Comparison of ENCODE assay signal across 9 mouse cellular contexts in the genomic region with DNA sequence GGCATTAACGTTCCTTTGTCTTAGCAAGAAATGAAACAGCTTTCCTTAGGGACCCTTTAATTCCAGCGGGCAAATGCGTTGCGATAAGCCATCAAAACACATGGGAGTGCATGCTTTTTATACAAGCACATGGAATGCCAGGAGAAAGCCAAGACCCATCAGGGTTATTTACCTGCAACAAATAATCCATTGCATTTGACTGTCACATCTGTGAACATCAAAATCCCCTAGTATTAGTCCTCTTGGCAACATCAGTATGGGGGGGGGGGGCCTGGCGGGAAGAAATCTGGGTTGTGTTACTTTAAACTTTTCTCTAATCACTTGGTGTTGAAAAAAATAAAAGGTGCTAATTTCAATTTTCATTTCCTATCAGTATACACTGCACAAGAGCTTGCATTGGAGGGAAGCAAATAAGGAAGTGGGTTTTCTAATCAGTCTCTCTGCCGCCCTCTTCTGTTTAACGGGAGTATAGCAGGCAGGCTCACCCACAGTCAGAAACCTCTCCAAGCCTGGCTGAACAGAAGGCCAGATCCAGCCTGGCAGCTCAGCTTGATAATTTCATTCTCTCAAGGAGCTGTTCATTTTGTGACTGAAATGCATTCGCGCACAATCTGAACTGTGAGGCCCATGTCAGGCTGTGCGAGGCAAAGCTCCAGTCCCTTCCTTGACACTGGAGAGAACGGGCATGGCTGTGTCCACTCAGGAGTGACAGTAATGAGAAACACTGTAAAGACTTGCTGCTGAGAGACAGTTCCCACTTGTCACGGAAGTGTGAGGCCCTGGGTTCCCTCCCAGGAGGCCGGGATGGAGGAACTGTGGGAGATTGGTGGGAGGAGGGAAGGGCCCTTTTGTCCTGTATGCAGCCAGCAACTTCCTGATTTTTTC.
DNase-seq lines count a peak whose midpoint lies in the region; ATAC-seq and TF ChIP-seq lines count a peak whose summit lies in the region.
"Had no signal": no experiment of that assay in that cellular context is flagged by ENCODE, and none has a peak within 500 bp of the region (broad histone marks: within the 10 kb centered on the region; RNA-seq: fewer than 3 reads in every experiment).

No protein-coding gene starts in this region.

- dilution Hi-C loops in CH12.LX (cut with MboI; ENCODE audit: extremely low pct_ligation_motif_present, extremely low pct_unique_long_range_greater_than_20kb, low sequenced_read_pairs): no loop called here

- ATAC-seq in erythroblast, adult 5-6 weeks (replicated peaks; ENCODE audit: low FRiP score, poor library complexity, severe bottlenecking): peak; percentile 66
- ATAC-seq in heart, embryonic 12.5 days (ENCODE audit: insufficient number of reproducible peaks, low FRiP score): peak; percentile 67; the same call in 1 of the 2 replicates
- ATAC-seq in kidney, embryonic 16.5 days (ENCODE audit: low FRiP score, low TSS enrichment): peak; percentile 59
- 0 out of 2 replicates have a peak, but pooled peaks have one; percentile 49 for ATAC-seq in liver, embryonic 11.5 days (replicated peaks; ENCODE audit: low FRiP score)
- peak; percentile 64 for ATAC-seq in neural tube, embryonic 12.5 days (ENCODE audit: low FRiP score, low read depth)

- 40% methylated on average over 13 of the region's 13 CpGs for WGBS in heart, embryonic 12.5 days
- WGBS in kidney, embryonic 16.5 days: 28% methylated on average over 13 of the region's 13 CpGs
- 46% methylated on average over 13 of the region's 13 CpGs for WGBS in liver, embryonic 11.5 days
- 34% methylated on average over 13 of the region's 13 CpGs for WGBS in neural tube, embryonic 12.5 days

- H3K9me3 ChIP-seq in CH12.LX (replicated peaks; ENCODE audit: low read length): no peaks in the 10 kb centered on the region
- H3K9me3 ChIP-seq in heart, embryonic 12.5 days (replicated peaks): no peaks in the 10 kb centered on the region
- no peaks in the 10 kb centered on the region for H3K9me3 ChIP-seq in kidney, embryonic 16.5 days (ENCODE audit: low read length)
- H3K9me3 ChIP-seq in liver, embryonic 11.5 days (ENCODE audit: control insufficient read depth, low read length): no peaks in the 10 kb centered on the region
- H3K9me3 ChIP-seq in neural tube, embryonic 12.5 days: no peaks in the 10 kb centered on the region

- no peak overlapping the region for H3K4me2 ChIP-seq in CH12.LX (ENCODE audit: insufficient read depth, low read depth, poor library complexity, severe bottlenecking)
- no peak overlapping the region for H3K4me2 ChIP-seq in heart, embryonic 12.5 days
- H3K4me2 ChIP-seq in kidney, embryonic 16.5 days (replicated peaks; ENCODE audit: low read depth, low read length): no peak overlapping the region
- H3K4me2 ChIP-seq in liver, embryonic 11.5 days: no peak overlapping the region
- H3K4me2 ChIP-seq in neural tube, embryonic 12.5 days (replicated peaks): no peak overlapping the region

- H3K27me3 ChIP-seq in CH12.LX (replicated peaks): no peaks in the 10 kb centered on the region
- no peaks in the 10 kb centered on the region for H3K27me3 ChIP-seq in heart, embryonic 12.5 days (replicated peaks)
- no peaks in the 10 kb centered on the region for H3K27me3 ChIP-seq in kidney, embryonic 16.5 days (ENCODE audit: insufficient read depth, low read length)
- no peaks in the 10 kb centered on the region for H3K27me3 ChIP-seq in liver, embryonic 11.5 days (replicated peaks; ENCODE audit: control insufficient read depth, insufficient read depth, low read length)
- no peaks in the 10 kb centered on the region for H3K27me3 ChIP-seq in neural tube, embryonic 12.5 days (replicated peaks)

- no peak overlapping the region for H3K9ac ChIP-seq in CH12.LX (ENCODE audit: insufficient read depth, low read depth)
- H3K9ac ChIP-seq in heart, embryonic 12.5 days: no peak overlapping the region
- 0 out of 2 replicates have a peak overlapping the region, but pooled peaks have one; percentile 44 for H3K9ac ChIP-seq in kidney, embryonic 16.5 days (replicated peaks; ENCODE audit: low read length)
- no peak overlapping the region for H3K9ac ChIP-seq in liver, embryonic 11.5 days (ENCODE audit: low read depth, low read length)
- no peak overlapping the region for H3K9ac ChIP-seq in neural tube, embryonic 12.5 days

- TF ChIP-seq POLR2A in CH12.LX (IDR thresholded peaks at IDR 0.05; ENCODE audit: low read depth, low read length): no peak

- no peaks in the 10 kb centered on the region for H3K36me3 ChIP-seq in CH12.LX (replicated peaks in 1 of 2; ENCODE audit: control insufficient read depth in 1 of 2, insufficient read depth in 1 of 2, low read length in 1 of 2)
- no peaks in the 10 kb centered on the region for H3K36me3 ChIP-seq in heart, embryonic 12.5 days
- H3K36me3 ChIP-seq in kidney, embryonic 16.5 days (ENCODE audit: insufficient read depth, low read length): no peaks in the 10 kb centered on the region
- no peaks in the 10 kb centered on the region for H3K36me3 ChIP-seq in liver, embryonic 11.5 days (ENCODE audit: control insufficient read depth, insufficient read depth, low read length)
- no peaks in the 10 kb centered on the region for H3K36me3 ChIP-seq in neural tube, embryonic 12.5 days

- in situ Hi-C loops in CH12.LX (cut with MboI; ENCODE audit: low pct_ligation_motif_present, low pct_unique_long_range_greater_than_20kb, low sequenced_read_pairs): no loop called here

- peak; percentile 39 for TF ChIP-seq RAD21 in CH12.LX (IDR thresholded peaks at IDR 0.05; ENCODE audit: low read depth, low read length)

- H3K4me1 ChIP-seq in CH12.LX (ENCODE audit: control insufficient read depth in 1 of 2, insufficient read depth in 2 of 2): peaks cover 0 to 42% of the 10 kb centered on the region in 2 experiments; a peak in 2 of 4 replicates
- H3K4me1 ChIP-seq in heart, embryonic 12.5 days (replicated peaks): peaks cover 4% of the 10 kb centered on the region; the same call in 1 of the 2 replicates
- H3K4me1 ChIP-seq in kidney, embryonic 16.5 days (ENCODE audit: insufficient read depth, low read length): peaks cover 14% of the 10 kb centered on the region
- H3K4me1 ChIP-seq in liver, embryonic 11.5 days (replicated peaks; ENCODE audit: control insufficient read depth, insufficient read depth, low read length): no peaks in the 10 kb centered on the region
- H3K4me1 ChIP-seq in neural tube, embryonic 12.5 days: peaks cover 4% of the 10 kb centered on the region

- no peaks in the 10 kb centered on the region for H3K79me2 ChIP-seq in CH12.LX (replicated peaks; ENCODE audit: control insufficient read depth, extremely low read depth, insufficient read depth, poor library complexity, severe bottlenecking)

- peak; percentile 65 to 87 for TF ChIP-seq CTCF in CH12.LX (conservative IDR thresholded peaks at IDR 0.05 in 1 of 2, IDR thresholded peaks at IDR 0.05 in 1 of 2; ENCODE audit: low read depth in 2 of 2, low read length in 2 of 2)

- H3K27ac ChIP-seq in CH12.LX (ENCODE audit: insufficient read depth, low read depth): no peak overlapping the region
- no peak overlapping the region for H3K27ac ChIP-seq in heart, embryonic 12.5 days (ENCODE audit: poor library complexity, severe bottlenecking)
- H3K27ac ChIP-seq in kidney, embryonic 16.5 days (ENCODE audit: low read length): peak overlapping the region; percentile 81
- peak overlapping the region; percentile 53; the same call in 1 of the 2 replicates for H3K27ac ChIP-seq in liver, embryonic 11.5 days (ENCODE audit: low read depth, low read length)
- peak overlapping the region; percentile 28; the same call in 1 of the 2 replicates for H3K27ac ChIP-seq in neural tube, embryonic 12.5 days
- H3K27ac ChIP-seq: macrophage had no signal

- DNase-seq in CH12.LX (ENCODE audit: extremely low read depth): peak; percentile 72
- DNase-seq in brain, adult 2 months (ENCODE audit: low read depth, low spot score): peak; percentile 94
- DNase-seq in liver, embryonic 11.5 days (ENCODE audit: low spot score): peak; percentile 74
- peak; percentile 54 for DNase-seq in telencephalon, adult 2 months (ENCODE audit: low read depth, low spot score)

- H3K4me3 ChIP-seq in CH12.LX (replicated peaks in 1 of 3; ENCODE audit: low read depth in 2 of 3, low read length in 2 of 3, poor library complexity in 1 of 3): no peak overlapping the region
- H3K4me3 ChIP-seq in heart, embryonic 12.5 days: no peak overlapping the region
- H3K4me3 ChIP-seq in kidney, embryonic 16.5 days (ENCODE audit: low read length): no peak overlapping the region
- no peak overlapping the region for H3K4me3 ChIP-seq in liver, embryonic 11.5 days (ENCODE audit: low read depth, low read length)
- no peak overlapping the region for H3K4me3 ChIP-seq in neural tube, embryonic 12.5 days

- no peak for TF ChIP-seq EP300 in CH12.LX (IDR thresholded peaks at IDR 0.05; ENCODE audit: low read length)

TF ChIP-seq in CH12.LX, 34 proteins besides CTCF, POLR2A, EP300 and RAD21:
- TF ChIP-seq ZC3H11A (IDR thresholded peaks at IDR 0.05; ENCODE audit: low read depth, low read length): no peak
- no peak for TF ChIP-seq ZMIZ1 (IDR thresholded peaks at IDR 0.05; ENCODE audit: low read depth, low read length)
- TF ChIP-seq CHD2 (IDR thresholded peaks at IDR 0.05; ENCODE audit: low read length): no peak
- no peak for TF ChIP-seq MAFK (IDR thresholded peaks at IDR 0.05; ENCODE audit: insufficient replicate concordance, low read length)
- no peak for TF ChIP-seq GABPA (IDR thresholded peaks at IDR 0.05; ENCODE audit: insufficient replicate concordance, low read depth, low read length)
- TF ChIP-seq ETS1 (conservative IDR thresholded peaks at IDR 0.05; ENCODE audit: low read depth, low read length): no peak
- TF ChIP-seq HCFC1 (IDR thresholded peaks at IDR 0.05; ENCODE audit: low read depth, low read length): no peak
- TF ChIP-seq MAX (IDR thresholded peaks at IDR 0.05; ENCODE audit: low read length): no peak
- no peak for TF ChIP-seq JUN (IDR thresholded peaks at IDR 0.05; ENCODE audit: insufficient read depth, low read depth, low read length)
- TF ChIP-seq USF2 (conservative IDR thresholded peaks at IDR 0.05; ENCODE audit: low read depth, low read length): no peak
- TF ChIP-seq MAZ (IDR thresholded peaks at IDR 0.05; ENCODE audit: low read depth, low read length): no peak
- TF ChIP-seq SMC3 (IDR thresholded peaks at IDR 0.05; ENCODE audit: low read depth, low read length): peak; percentile 42
- peak; percentile 81 for TF ChIP-seq ELF1 (IDR thresholded peaks at IDR 0.05; ENCODE audit: low read depth, low read length)
- TF ChIP-seq NRF1 (IDR thresholded peaks at IDR 0.05; ENCODE audit: low read depth, low read length): no peak

Comparison
In these comparisons a context has a peak if more than half of its experiments do, and no peak if none do; other contexts are left out.
1. H3K27ac ChIP-seq: peak in kidney, embryonic 16.5 days (single experiment), liver, embryonic 11.5 days (single experiment) and neural tube, embryonic 12.5 days (single experiment); none in CH12.LX (single experiment) and heart, embryonic 12.5 days (single experiment).
2. Peak in every context shown above with its lines, with median percentiles within 50 percentile points of each other: DNase-seq and ATAC-seq.